Mouse (Mus musculus) erythroblast, embryonic 14.5 days (primary cell): ENCODE measurements around the gene Slc6a12.

Experiments used
- GATA1 ChIP-seq: IDR thresholded peaks from 2 replicates; pipeline ENCODE4 v1.6.1; 2012; ENCODE audit warnings: low read length, inconsistent platforms, mixed read lengths
- TAL1 ChIP-seq: IDR thresholded peaks from 3 replicates; pipeline ENCODE4 v1.6.1; 2012; ENCODE audit warnings: low read length, inconsistent platforms, mixed read lengths

GRCm38 (mm10) chr6:121329848-121330508 is 12.9 kb upstream of the Slc6a12 start:
- TF ChIP-seq TAL1 = no peak
- no peak for TF ChIP-seq GATA1
